ENCODE assay signal across 30 mouse cellular contexts in the genomic region with DNA sequence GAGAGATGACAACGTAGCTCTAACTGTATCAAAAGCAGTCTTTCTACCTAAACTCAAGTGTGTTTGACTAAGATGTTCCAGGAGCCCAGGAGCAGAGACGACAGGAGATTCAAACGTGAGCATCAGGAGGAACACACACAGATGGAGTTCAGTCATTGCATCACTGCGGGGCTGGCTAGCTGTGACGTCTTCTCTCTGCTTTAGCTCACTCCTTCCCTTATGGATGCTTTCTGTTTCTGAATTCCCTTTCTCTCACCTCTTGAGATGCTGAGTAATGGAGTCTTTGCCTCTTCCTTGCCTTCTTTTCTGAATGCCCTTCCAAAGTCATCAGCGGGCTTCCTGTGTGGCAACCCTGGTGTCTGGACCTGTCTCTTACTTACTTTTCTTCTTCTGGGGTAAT. TPM values are rescaled to one million over a fixed set of nuclear protein-coding genes. Genes with fewer than 3 reads are reported as not detected.
"Had no signal": no experiment of that assay in that cellular context is flagged by ENCODE, and none has a peak within 500 bp of the region (broad histone marks: within the 10 kb centered on the region; RNA-seq: fewer than 3 reads in every experiment).

No protein-coding gene starts in this region.

- DNase-seq: forebrain, postnatal 0 days; gastrocnemius, adult 2 months; gastrocnemius, postnatal 10 days; gastrocnemius, postnatal 25 days; heart, adult 18-20 months; heart, postnatal 10 days; kidney, adult 11 months; kidney, adult 2 months; kidney, adult 9 months; kidney, postnatal 14 days; kidney, postnatal 36 days; layer of hippocampus, adult 9-11 months; liver had no signal

- ATAC-seq: forebrain, postnatal 0 days; hindbrain, postnatal 0 days; intestine, embryonic 16.5 days had no signal

RNA-seq across cellular contexts. Expression of gene Il1a, which starts 5.1 kb away (rescaled TPM):
- total RNA-seq: gastrocnemius, adult 2 months; gastrocnemius, postnatal 10 days; gastrocnemius, postnatal 25 days; gastrocnemius, postnatal 4 days; heart, adult 18-20 months; heart, adult 8-10 months; heart, postnatal 25 days; hematopoietic stem cell, adult 5-6 weeks; hindbrain, postnatal 0 days had no signal
- polyA plus RNA-seq: heart, embryonic 12.5 days; kidney, adult 2 months; kidney, postnatal 0 days; limb, embryonic 10.5 days; limb, embryonic 12.5 days had no signal

RNA-seq across cellular contexts. Expression of gene Il1b, which starts 56.1 kb away (rescaled TPM):
- total RNA-seq: forebrain, postnatal 0 days; gastrocnemius, adult 2 months; gastrocnemius, postnatal 25 days; heart, postnatal 25 days; layer of hippocampus, adult 18-20 months; layer of hippocampus, postnatal 25 days had no signal
- polyA plus RNA-seq: heart, embryonic 10.5 days; hindbrain, embryonic 11.5 days; hindbrain, embryonic 13.5 days; hindbrain, embryonic 15.5 days; hindbrain, postnatal 0 days; kidney, embryonic 15.5 days; limb, embryonic 10.5 days; limb, embryonic 12.5 days had no signal
